Mouse (Mus musculus): ENCODE measurements around the gene Emd. TPM values are rescaled to one million over a fixed set of nuclear protein-coding genes. Genes with fewer than 3 reads are reported as not detected.

Gene Emd
- total RNA-seq (2023; ENCODE audit: inconsistent age) = 89.2 to 95.0 TPM (median 89.9 TPM) in 4 replicates

DNA sequence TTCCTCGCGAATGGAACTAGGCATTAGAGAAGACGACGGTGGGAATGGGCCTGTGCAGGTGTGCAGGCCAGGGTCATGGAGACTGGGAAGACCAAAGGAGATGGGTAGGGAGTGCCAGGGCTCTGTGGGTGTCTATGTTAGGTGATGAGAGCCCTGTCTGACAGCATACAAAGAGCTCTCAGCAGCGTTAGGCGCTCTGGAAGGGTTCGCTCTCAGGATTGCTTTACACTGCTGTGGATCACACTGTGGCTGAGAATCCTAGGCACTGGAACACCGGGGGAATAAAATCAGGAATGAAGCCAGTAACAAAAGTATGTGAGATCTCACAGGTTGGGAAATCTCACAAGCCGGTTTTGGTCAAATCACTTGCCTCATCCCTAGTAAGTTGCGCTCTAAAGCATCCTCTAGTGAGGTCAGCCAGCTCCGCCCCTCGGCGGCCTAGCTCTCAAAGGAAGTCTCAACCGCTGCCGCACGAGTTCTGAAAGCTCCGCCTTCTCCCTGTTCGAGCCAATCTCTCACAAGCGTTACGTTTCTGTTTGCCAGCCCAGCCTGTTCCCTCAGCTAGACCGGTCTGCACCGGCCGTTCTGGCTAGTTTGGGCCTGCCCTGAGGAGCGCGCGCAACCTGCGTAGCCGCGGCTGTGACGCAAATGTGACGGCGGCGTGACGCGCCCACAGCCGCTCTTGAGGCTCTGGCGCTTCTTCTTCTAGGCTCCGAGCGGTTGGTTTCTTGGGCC, at the start of gene Emd:
Gene Emd, plus strand, starts transcription at position 535 of the 735 bp plus-strand sequence.

DNA sequence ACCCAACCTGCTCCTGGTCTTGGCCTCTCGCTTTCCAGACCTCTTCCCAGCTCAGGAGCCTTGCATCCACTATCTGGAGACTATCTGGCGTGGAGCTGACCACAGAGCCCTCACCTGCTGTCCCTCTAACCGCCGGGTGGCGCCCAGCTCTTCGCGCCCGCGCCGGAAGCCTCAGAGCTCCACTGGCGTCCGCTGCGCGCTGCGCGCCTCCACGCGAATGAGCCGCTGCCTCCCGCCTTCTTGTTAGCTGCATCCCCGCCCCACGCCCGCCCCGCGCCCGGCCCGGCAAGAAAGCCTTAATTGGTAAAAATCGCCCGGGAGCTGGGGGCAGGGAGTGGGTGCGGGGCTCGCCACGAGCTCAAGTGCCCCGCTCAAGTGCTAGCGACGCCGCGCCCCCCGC, 4.9 kb upstream of the Emd start, which contains the start of gene Flna:
Gene Flna, minus strand, starts transcription at position 206 of the 400 bp plus-strand sequence.

DNA sequence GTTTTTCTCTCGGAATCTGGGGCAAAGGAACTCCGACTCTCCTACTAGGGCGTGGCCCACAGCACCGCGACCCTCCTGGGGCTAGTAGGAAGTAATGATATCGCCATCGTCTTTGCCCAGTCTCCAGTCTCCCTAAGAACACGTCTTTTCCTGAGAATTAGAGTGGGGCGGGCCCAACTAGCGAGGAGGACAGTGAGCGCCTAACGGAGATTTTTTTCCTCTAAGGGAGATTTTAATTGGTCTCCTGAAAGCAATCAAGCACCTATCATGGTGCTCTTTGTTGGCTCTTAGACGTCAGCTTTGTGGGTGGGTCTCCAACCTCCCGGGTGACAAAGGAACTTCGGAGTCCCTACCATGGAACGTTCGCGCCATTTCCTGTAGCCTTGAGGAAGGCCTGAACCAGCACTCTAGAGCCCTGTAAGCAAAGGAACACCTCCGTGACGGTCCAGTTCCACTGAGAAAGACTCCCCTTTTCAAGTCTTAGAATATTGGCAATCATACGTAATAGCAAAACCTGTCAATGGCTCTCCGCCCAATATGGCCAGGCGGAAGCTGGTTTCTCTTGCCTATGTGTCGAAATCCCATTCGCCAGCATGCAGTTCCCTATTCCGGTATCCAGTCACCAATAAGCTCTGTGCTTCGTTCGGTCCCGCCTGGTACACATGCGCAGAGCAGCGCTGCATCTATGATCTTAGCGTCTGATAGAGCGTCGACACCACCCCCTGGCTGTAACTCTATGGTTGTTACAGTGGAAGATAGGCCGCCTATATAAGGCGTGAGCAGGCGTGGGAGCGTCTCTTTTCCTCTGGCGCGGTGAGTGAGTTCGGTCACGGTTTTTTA, 15.8 kb downstream of the Emd start, which contains the start of gene Rpl10:
Gene Rpl10, plus strand, starts transcription at position 751 of the 840 bp plus-strand sequence.

DNA sequence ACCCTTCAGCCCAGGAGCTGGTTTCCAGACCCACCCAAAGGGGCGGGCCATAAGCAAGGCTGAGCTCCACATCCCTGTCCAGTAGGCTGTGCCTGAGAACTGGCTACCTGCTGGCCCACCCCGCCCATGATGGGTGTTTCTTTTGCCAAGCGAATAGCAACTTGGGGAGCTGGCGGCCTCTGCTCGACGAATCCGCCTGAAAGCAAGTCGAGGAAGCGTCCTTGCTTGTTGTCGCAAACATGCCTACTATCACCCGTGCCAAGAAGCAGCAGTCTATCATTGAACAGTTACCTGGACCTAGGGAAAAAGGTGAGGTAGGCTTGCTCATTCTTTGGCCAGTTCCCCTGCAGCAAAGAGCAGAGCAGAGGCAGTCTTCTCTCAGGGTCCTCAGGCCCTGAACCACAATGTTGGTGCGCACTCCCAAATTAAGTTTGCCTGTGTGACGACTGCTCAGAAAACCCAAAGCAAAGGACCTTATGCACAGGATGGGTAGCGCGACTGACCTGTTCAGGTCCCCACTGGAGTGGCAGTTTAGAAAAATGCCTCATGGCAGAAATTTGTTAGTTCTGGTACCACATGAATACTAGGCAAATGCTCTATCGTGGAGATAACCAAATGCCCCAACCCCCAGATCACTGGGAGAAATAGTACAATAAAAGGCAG, 27.4 kb downstream of the Emd start, which contains the start of the genes Taz and Dnase1l1:
Gene Taz, plus strand, starts transcription at position 181 of the 663 bp plus-strand sequence.
Gene Dnase1l1, minus strand, starts transcription at position 606 of the 663 bp plus-strand sequence.

DNA sequence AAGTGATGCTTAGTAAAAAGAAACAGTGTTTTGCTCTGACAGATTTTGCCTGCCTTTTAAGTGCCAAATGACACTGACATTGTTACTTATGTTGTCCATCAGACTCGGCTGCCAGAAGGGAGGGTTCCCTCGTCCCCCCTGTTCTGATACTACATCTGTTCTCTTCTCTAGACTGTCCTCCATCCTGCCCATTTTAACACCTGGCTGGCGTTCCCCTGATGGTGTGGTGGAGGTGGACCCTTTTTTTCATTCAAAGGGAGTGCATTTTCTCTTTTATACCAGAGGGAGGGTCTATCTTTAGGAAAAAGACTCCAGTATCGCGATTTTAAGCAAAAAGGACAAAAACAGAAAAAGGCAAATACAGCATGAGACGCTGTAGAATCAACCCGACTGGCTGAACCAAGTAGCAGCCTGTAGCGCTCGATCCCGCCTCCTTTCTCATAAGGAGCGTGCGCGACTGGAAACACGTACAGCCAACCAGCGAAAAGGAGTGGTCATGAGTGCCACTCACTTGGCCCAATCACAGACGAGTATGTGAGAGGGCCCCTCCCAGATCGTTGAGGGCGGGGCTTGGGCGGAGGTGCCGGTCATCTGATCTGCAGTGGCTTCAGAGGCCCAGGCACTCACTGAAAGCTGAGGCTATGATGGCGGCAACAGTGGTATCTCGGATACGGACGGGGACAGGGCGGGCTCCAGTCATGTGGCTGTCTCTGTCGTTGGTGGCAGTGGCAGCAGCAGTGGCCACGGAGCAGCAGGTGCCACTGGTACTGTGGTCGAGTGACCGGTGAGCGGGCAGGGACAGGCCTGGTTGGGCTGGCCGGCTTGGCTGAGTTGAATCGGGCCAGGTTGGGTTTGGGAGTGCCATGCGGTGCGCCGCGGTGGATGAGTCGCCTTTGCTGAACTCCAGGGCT, 42.3 kb downstream of the Emd start, which contains the start of gene Atp6ap1:
Gene Atp6ap1, plus strand, starts transcription at position 560 of the 911 bp plus-strand sequence.

DNA sequence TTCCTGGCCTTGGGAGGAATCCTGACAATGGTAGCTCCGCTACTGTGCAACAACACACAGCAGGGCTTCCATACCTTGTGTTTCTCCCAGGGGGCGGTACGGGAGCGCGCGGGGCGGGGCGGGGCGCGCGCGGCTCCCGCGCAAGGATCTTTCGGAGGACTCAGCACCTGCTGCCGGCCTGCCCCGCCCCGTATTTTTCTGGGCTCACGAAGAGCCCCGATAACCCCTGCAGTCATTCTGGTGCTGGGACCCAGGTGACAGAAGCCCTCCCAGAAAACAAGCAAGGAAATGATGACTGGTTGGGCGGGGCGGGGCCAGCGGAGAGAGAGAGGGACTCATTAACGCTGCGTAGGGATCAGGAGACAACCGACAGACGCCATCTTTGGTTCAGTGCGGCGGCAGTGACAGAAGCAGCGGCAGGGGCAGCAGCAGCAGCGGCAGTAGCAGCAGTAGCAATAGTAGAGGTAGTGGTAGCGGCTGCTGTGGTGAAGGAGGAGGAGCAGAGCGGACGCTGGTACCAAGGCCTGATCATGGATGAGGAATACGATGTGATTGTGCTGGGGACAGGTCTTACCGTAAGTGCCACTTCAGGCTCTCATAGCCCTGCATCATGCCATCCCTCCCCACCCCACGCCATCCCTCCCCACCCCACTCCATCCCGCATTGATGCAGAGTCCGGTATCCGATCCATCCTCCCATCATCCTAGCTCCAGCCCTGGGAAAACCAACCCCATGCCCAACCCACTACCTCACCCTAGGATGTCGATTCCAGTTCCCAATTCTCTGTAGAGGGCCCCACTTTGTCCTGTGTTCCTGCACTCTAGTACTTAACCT, 50.6 kb downstream of the Emd start, which contains the start of gene Gdi1:
Gene Gdi1, plus strand, starts transcription at position 132 of the 834 bp plus-strand sequence.

Other genes with a start within 250 kb of the Emd start
- 157 to 185 TPM (median 168 TPM) in 4 replicates for gene Irak1, start 230.8 kb upstream of the Emd start, total RNA-seq (2023; ENCODE audit: inconsistent age)
- not detected in 4 replicates for gene Opn1mw, start 127.2 kb upstream of the Emd start, total RNA-seq (2023; ENCODE audit: inconsistent age)
- 41.7 to 52.4 TPM (median 47.8 TPM) in 4 replicates for gene Mecp2, start 119.3 kb upstream of the Emd start, total RNA-seq (2023; ENCODE audit: inconsistent age)
- gene Tex28, start 86.8 kb upstream of the Emd start, total RNA-seq (2023; ENCODE audit: inconsistent age) = not detected in 4 replicates
- gene Tktl1, start 77.4 kb upstream of the Emd start, total RNA-seq (2023; ENCODE audit: inconsistent age) = 0.42 to 0.67 TPM (median 0.57 TPM) in 4 replicates
- gene Flna, start 4.9 kb upstream of the Emd start, total RNA-seq (2023; ENCODE audit: inconsistent age) = 454 to 490 TPM (median 483 TPM) in 4 replicates
- 578 to 737 TPM (median 614 TPM) in 4 replicates for gene Rpl10, start 16.1 kb downstream of the Emd start, total RNA-seq (2023; ENCODE audit: inconsistent age)
- gene Taz, start 27.2 kb downstream of the Emd start, total RNA-seq (2023; ENCODE audit: inconsistent age) = 93.5 to 123 TPM (median 106 TPM) in 4 replicates
- gene Dnase1l1, start 27.6 kb downstream of the Emd start, total RNA-seq (2023; ENCODE audit: inconsistent age) = 13.0 to 20.3 TPM (median 15.0 TPM) in 4 replicates
- 166 to 176 TPM (median 174 TPM) in 4 replicates for gene Atp6ap1, start 42.4 kb downstream of the Emd start, total RNA-seq (2023; ENCODE audit: inconsistent age)
- 307 to 387 TPM (median 365 TPM) in 4 replicates for gene Gdi1, start 50.3 kb downstream of the Emd start, total RNA-seq (2023; ENCODE audit: inconsistent age)
- 101 to 115 TPM (median 104 TPM) in 4 replicates for gene Fam50a, start 58.3 kb downstream of the Emd start, total RNA-seq (2023; ENCODE audit: inconsistent age)
- 13.3 to 19.2 TPM (median 16.1 TPM) in 4 replicates for gene Plxna3, start 74.4 kb downstream of the Emd start, total RNA-seq (2023; ENCODE audit: inconsistent age)
- 23.7 to 32.8 TPM (median 26.6 TPM) in 4 replicates for gene Lage3, start 98.9 kb downstream of the Emd start, total RNA-seq (2023; ENCODE audit: inconsistent age)
- 21.4 to 36.5 TPM (median 28.5 TPM) in 4 replicates for gene Ubl4a, start 118.5 kb downstream of the Emd start, total RNA-seq (2023; ENCODE audit: inconsistent age)
- 13.5 to 19.3 TPM (median 16.5 TPM) in 4 replicates for gene Slc10a3, start 118.7 kb downstream of the Emd start, total RNA-seq (2023; ENCODE audit: inconsistent age)
- 14.8 to 20.2 TPM (median 16.8 TPM) in 4 replicates for gene Fam3a, start 138.6 kb downstream of the Emd start, total RNA-seq (2023; ENCODE audit: inconsistent age)
- gene Ikbkg, start 138.6 kb downstream of the Emd start, total RNA-seq (2023; ENCODE audit: inconsistent age) = 56.8 to 57.7 TPM (median 57.5 TPM) in 4 replicates
- 31.4 to 37.9 TPM (median 35.4 TPM) in 4 replicates for gene G6pdx, start 174.5 kb downstream of the Emd start, total RNA-seq (2023; ENCODE audit: inconsistent age)
- gene Gm6880, start 226.7 kb downstream of the Emd start, total RNA-seq (2023; ENCODE audit: inconsistent age) = not detected in 4 replicates